Mouse (Mus musculus): ENCODE results near the gene Cntrl.

Cntrl gene

GRCm38 (mm10) chr2:35109141-35109923 lies at the start of gene Cntrl:
TSS of gene Cntrl (plus strand) at chr2:35109492.
- peak; percentile 75 to 95 for DNase-seq (ENCODE audit: low spot score in 2 of 2)

GRCm38 (mm10) chr2:35060256-35060655 lies 49.0 kb upstream of the Cntrl start:
- no peak for DNase-seq (ENCODE audit: low spot score in 2 of 2)

- DNase-seq (ENCODE audit: low spot score in 2 of 2): no peak
These were observed 48.4 kb upstream of the Cntrl start for GRCm38 (mm10) chr2:35060897-35061296.

GRCm38 (mm10) chr2:35061338-35061737 lies 48.0 kb upstream of the Cntrl start, which contains the start of gene Hc:
TSS of gene Hc (minus strand) at chr2:35061438.
- no peak for DNase-seq (ENCODE audit: low spot score in 2 of 2)

DNA sequence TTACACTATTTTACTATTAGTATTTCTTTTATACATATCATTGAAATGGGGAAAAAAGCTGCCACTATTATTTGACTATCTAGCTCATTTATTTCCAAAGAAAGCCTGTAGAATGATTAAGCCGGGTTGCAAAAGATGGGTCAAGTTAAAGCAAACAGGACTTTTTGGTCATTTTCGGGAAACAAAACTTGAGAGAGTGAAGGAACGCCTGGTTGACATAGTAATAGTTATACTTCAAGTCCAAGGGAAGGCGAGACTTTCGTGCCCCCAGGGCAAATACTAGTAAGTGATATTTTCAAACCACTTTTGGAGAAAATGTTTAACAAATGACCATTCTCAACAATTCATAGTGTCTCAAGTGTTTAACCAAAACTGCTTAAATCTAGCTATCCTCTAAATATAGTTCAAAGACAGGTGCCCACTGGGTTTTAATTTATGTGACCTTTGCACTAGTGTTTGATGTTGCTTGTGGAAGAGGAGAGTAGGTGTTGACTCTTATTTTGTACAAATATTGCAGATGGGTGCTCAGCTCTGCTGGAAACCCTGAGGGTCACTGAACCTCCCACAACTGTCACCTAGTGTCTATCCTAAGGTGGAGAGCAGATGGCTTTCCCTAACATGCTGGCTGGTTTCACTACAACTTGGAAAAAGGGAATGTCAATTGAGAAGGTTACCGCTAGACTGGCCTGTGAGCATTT lies 45.8 kb upstream of the Cntrl start:
- DNase-seq (ENCODE audit: low spot score in 2 of 2): no peak

GRCm38 (mm10) chr2:35066525-35067082 lies 42.7 kb upstream of the Cntrl start:
- DNase-seq (ENCODE audit: low spot score in 2 of 2): no peak

GRCm38 (mm10) chr2:35067117-35067516 lies 42.2 kb upstream of the Cntrl start:
- no peak for DNase-seq (ENCODE audit: low spot score in 2 of 2)

GRCm38 (mm10) chr2:35069124-35069523 lies 40.2 kb upstream of the Cntrl start:
- no peak for DNase-seq (ENCODE audit: low spot score in 2 of 2)

GRCm38 (mm10) chr2:35070275-35070674 lies 39.0 kb upstream of the Cntrl start:
- DNase-seq (ENCODE audit: low spot score in 2 of 2): no peak

GRCm38 (mm10) chr2:35072547-35072946 lies 36.7 kb upstream of the Cntrl start:
- DNase-seq (ENCODE audit: low spot score in 2 of 2): no peak

- no peak for DNase-seq (ENCODE audit: low spot score in 2 of 2)
These were observed 35.0 kb upstream of the Cntrl start for GRCm38 (mm10) chr2:35074328-35074727.

DNA sequence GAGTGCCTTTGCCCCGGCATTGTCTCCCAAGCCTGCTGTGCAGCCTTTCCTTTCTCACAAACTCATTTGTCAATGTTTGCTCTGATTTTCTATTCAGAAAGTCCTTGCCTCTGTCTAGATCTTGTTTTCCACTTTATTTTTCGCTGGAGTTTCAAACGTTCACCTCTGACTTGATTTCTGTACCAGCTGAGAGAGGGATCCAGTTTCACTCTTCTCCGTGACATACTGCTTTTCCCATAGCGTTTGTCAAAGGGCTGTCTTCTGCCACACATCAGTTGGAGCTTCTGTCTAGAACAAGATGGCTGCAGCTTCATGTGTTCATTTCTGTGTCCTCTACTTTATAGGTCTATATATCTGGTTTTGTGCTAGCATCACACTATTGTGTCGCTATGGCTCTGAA lies 30.1 kb upstream of the Cntrl start:
- DNase-seq (ENCODE audit: low spot score in 2 of 2): no peak

DNA sequence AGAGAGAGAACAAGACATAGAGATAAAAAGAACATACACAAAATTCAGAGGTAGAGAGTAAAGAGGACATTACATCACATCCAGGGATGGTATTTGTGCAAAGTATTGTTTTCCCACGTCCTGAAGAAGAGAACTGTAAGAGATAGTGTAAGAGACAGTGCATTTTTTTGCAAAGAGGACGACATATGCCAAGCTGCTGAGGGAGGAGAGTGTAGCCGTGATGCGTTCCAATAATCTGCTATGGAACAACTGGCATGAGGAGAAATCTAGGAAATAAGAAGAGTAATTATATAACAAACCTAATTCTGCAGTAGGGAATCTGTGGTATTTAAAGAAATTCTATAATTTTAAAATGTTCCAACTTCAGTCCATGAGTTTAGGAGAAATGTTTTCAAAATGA lies 21.9 kb upstream of the Cntrl start:
- no peak for DNase-seq (ENCODE audit: low spot score in 2 of 2)

DNA sequence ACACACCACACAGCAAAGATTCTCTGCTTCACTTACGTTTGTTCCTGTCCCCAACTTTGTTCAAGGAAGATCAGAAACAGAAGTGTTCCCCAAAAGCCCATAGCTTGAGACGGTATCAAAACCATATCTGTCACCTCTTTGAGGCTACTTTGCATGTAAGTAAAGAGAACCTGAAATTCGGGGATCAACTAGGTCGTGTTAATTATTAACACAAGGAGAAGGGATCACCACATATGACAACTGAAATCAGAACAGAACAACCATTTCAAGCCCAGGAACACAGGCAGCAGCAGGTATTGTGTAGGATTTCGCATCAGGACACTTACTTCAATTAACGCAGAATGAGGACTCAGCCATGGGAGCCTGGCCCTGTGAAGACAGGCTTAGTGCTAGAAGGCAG lies 8.8 kb upstream of the Cntrl start:
- DNase-seq (ENCODE audit: low spot score in 2 of 2): no peak

GRCm38 (mm10) chr2:35101443-35101842 lies 7.8 kb upstream of the Cntrl start, which contains the start of gene AI182371:
TSS of gene AI182371 (minus strand) at chr2:35101543.
- DNase-seq (ENCODE audit: low spot score in 2 of 2): no peak

DNA sequence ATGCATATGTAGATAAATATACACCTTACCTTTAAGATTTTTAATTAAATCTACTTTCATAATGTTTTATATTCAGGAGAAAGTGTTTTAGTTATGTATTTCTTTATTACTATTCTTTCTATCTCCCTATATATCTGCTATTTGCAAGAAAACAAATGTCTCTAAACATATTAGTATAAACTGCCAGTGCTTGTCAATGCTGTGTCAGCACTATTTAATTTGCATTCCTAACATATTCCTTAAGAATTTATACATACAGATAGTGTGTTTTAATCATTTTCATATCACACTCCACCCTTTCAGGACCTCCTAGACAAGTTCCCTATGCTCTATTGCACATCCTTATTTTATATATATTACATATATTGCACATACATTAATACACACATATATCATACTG lies 6.5 kb upstream of the Cntrl start:
- DNase-seq (ENCODE audit: low spot score in 2 of 2): no peak

DNA sequence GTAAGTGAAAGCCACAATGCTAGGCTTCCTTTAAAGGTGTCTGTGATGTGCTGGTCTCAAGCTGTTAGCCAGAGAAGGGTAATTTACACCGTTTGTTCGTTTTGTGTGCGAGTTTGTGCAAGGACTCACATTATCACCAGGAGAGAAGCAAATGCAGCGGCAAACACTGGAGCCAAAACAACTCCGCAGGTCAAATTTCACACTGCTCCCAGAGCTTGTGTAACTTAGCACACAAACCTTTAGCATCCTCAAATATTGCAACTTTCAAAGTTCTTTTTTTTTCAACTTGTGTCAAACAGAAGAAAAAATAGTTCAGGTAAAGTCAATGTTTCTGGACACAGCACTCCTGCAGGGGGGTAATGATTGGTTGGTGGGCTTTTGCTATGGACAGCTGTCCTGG lies 5.7 kb upstream of the Cntrl start:
- DNase-seq (ENCODE audit: low spot score in 2 of 2): no peak

GRCm38 (mm10) chr2:35104843-35105242 lies 4.4 kb upstream of the Cntrl start:
- DNase-seq (ENCODE audit: low spot score in 2 of 2): no peak

DNA sequence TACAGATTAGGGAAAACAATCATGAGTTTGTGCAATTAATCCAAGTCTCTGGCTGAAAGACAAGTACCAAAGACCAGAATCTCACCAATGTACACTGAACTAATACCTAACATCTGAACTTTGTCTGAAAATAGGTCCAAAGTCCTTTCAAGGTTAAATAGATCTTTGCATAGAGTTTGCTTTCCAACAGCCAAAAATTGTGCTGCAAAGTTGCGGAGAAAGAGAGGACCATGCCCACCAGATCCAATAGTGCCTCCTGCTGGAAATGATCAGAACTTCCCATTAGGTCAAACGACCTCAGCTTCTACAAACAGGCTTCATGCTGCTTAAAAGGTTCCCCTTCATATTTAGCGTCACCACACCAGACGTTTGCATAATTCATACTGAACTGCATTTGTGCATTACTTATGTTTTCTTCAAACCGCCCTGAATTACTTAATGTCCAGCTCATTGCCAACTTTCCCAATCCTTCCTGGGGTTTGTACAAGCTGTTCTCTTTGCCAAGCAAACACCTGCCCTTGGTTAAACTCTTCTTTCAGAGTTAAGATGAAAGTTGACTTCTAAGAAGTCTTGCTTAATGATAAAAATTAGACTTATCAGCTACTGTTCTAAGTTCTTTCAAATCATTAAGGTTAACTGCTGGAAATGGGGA lies 1.2 kb upstream of the Cntrl start:
- peak in 1 of 2 experiments; percentile 27 for DNase-seq (ENCODE audit: low spot score in 2 of 2)

DNA sequence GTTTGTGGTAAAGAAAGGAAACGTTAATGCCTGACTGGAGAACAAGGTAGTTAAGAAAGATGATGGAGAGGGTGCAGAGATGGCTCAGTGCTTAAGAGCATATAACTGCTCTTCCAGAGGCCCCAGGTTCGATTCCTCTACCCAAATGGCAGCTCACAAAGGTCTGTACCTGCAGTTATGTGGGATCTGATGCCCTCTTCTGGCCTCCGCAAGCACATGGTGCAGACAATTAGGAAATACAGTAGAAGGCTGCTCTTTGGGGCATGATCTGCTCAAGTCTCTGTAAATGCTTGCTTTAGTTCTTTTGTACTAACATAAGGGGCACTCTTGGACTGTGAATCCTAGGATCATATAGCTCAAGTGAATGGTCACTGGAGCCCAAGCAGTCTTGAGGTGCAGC lies 580 bp upstream of the Cntrl start:
- DNase-seq (ENCODE audit: low spot score in 2 of 2): peak in 1 of 2 experiments; percentile 34

GRCm38 (mm10) chr2:35109924-35110304 lies 622 bp downstream of the Cntrl start:
- no peak for DNase-seq (ENCODE audit: low spot score in 2 of 2)

DNA sequence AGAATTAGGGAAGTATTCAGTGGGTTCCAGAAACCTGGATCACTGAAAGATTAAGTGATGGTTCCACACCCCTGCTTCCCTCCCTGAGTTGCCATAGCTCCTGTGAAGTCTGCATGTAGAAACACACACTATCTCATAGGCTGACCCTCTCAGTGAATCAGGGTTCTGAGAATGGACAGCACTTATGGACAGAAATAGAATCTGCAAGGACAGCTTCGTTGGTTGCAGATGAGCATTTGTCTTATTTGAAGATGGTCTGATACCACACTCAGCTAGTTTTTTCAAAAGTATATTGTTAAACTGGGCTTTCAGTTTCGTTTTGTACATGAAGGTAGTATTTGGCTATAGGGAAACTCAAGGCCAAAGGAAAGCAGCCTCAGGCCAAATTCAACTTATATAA lies 1.2 kb downstream of the Cntrl start:
- DNase-seq (ENCODE audit: low spot score in 2 of 2): no peak
